Mouse (Mus musculus): Measurements from ENCODE around the gene Ptprm.

The Ptprm gene

GRCm38 (mm10) chr17:66720992-66721351 is 633.3 kb downstream of the Ptprm start:
- peak; percentile 44 for DNase-seq (ENCODE audit: low spot score)

DNA sequence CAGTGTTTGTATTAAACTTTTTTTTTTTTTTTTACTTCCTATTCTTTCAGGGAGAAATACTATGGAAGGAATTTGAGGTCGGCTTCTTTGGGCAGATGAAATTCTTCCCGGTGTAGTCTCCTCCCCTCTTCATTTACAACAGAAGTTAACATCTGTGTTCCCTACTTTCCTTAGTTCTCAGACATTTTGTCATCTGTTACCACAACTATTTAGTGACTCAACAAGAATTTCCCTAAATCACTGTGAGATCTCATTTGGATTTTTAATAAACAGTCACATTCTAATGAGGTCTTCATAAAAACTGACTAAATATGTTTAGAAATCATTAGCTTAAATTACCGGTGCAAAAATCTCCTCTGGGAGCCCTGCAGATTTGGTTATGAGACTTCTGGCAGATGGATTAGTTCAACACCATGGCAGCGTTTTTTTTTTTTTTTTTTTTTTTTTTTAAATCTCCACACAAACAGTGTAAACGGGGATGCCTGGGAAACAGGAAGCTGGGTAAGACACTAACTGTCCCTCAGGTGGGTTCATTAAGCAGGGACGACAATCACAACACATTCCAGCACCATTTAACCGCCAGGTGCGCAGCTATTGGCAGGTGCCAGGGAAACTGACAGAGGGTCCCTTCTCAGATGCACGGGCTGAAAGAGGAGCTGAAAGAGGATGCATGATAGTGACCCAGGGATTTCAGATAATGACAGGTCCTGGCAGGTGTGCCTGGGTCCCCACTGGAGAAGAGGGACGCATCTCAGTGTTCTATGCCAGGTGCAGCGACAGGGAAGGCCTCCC is 633.9 kb downstream of the Ptprm start:
- DNase-seq (ENCODE audit: low spot score), result no peak

- no peak for DNase-seq (ENCODE audit: low spot score)
These were observed 641.6 kb downstream of the Ptprm start for GRCm38 (mm10) chr17:66712456-66713205.

GRCm38 (mm10) chr17:66711221-66712016 is 642.8 kb downstream of the Ptprm start:
- no peak for DNase-seq (ENCODE audit: low spot score)

DNA sequence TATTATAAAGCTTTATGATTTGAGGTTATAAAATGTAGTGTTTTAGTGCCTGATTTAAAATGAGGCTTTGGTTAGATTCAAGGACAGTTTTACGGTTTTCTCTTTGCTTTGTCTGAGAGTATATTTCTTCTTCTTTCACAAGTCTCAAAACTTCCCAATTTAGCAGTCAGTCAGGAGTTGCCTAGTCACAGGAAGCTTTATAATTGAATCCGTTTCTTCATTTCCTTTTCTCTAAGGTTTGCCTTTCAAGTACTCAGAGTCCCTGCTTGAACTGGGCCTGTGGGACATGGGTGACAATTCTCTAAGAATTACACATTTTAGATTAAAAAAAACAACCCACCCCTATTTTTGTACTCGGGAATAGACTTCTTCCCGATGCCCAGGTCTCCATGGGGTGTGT is 643.7 kb downstream of the Ptprm start:
- DNase-seq (ENCODE audit: low spot score), result no peak

- no peak for DNase-seq (ENCODE audit: low spot score)
These were observed 645.5 kb downstream of the Ptprm start for GRCm38 (mm10) chr17:66708748-66709147.

DNA sequence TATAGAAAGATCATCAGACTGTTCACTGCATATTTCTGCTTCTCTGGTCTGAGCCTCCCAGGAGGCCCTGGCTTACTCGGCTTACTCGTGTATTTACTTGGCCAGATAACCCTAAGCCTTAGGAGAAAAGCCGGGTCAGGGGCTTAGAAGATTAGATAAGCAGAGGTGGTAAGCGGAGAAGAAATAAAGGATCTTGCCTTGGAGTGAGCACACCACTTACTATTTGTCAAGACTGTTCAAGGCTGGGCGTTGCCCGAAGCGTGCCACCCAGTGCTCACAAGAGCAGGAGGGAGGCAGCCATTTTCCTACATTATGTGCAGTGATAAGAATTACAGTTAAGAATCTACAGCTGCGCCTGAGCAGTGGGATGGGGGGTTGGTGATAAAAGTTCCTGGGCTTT is 646.6 kb downstream of the Ptprm start:
- DNase-seq (ENCODE audit: low spot score), result no peak

- no peak for DNase-seq (ENCODE audit: low spot score)
These were observed 652.7 kb downstream of the Ptprm start for GRCm38 (mm10) chr17:66701358-66702184.

DNA sequence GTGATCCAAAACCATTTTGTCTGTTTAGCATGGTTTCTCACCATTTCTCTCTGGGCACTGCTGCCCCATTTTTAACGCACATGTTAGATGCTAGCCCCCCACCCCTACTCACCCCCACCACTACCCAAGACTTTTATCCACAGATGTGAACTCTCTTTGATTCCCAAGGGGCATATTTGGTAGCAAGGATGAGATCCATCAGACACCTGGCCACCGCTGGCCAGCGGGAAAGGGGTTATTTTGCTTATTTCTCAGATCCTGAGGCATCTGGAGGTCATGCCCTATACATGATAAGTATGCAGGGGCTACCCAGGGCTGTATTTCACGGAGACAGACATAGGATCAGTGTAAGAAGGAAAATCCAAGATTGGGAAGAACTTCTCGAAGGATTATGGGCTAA is 654.4 kb downstream of the Ptprm start:
- no peak for DNase-seq (ENCODE audit: low spot score)

- DNase-seq (ENCODE audit: low spot score), result no peak
These were observed 656.6 kb downstream of the Ptprm start for GRCm38 (mm10) chr17:66697650-66698049.

GRCm38 (mm10) chr17:66696531-66697172 is 657.6 kb downstream of the Ptprm start:
- no peak for DNase-seq (ENCODE audit: low spot score)

- DNase-seq (ENCODE audit: low spot score), result no peak
These were observed 659.9 kb downstream of the Ptprm start for GRCm38 (mm10) chr17:66694326-66694725.

- DNase-seq (ENCODE audit: low spot score), result peak; percentile 45
These were observed 660.5 kb downstream of the Ptprm start for GRCm38 (mm10) chr17:66693676-66694304.

GRCm38 (mm10) chr17:66692941-66693675 is 661.1 kb downstream of the Ptprm start:
- no peak for DNase-seq (ENCODE audit: low spot score)

DNA sequence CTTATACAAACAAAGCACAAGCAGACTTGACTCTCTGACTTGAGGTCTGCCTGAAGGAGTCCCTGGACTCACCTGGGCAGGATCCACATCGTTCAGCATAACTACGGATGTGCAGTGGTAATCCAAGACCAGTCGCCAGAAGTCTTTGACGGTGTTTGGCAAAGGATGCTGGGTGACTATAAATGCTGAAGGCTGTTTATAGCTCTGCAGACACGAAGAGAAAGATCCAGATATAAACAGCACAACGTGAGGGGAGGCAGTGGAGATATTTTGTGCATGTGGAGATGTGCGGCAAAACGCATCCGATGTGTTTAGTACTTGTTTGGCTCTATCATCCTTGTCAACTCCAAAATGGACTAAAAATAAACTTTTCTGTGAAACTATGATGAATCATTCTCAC is 666.1 kb downstream of the Ptprm start:
- no peak for DNase-seq (ENCODE audit: low spot score)

GRCm38 (mm10) chr17:66687543-66687942 is 666.7 kb downstream of the Ptprm start:
- no peak for DNase-seq (ENCODE audit: low spot score)

DNA sequence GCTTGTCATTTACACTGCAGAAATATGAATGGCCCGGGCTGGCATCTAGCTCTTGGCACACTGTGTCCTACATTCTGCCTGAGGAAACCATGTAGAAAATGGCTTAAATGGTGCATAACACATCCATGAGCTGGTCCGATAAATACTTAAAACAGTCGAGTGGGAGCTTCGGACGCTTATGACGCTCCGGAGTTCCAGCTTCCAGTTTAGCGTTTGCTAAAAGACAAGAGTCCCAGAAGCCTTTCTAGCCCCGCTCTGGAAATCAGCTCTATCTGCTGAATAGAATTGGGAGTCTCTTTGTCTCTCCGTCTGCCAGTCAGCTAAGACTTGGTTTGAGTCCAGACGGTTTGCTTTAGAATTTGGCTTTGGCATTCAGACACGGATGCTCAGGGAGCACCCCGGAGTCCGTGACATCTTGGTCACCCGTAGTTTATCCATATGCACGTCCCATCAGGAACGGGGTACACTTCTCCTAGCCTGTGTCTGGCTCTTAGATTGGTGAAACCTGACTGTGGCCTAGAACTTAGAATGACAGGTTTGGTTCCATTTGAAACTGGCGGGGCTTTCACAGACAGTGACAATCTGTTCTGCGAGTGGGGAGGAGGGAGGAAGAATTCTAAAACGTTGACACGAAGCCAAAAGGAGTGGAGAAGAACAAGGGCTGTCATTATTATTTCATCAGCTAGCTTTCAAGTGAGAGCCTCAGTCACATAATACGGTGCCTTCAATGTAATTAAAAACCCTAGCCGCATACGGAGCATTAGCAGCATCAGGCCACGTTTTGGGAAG is 667.4 kb downstream of the Ptprm start:
- DNase-seq (ENCODE audit: low spot score), result peak; percentile 35

DNA sequence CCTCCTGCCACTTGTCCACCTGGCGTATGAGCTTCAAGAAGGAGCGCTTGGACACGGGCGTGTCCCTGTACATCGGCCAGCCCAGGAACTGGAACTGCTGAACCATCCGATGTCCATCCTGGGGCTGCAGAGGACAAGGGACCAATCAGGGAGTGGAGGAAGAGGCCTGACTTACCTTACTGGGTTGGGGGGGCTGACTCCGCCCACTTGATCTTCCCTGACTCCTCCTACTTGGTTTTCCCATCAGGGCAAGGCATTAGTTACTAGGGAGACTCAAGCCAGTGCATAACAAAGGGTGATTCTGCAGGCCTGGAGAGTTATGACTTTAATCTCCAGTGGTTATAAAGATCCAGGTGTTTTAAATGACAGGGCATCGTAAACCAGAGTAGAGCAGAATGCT is 670.8 kb downstream of the Ptprm start:
- DNase-seq (ENCODE audit: low spot score), result no peak

DNA sequence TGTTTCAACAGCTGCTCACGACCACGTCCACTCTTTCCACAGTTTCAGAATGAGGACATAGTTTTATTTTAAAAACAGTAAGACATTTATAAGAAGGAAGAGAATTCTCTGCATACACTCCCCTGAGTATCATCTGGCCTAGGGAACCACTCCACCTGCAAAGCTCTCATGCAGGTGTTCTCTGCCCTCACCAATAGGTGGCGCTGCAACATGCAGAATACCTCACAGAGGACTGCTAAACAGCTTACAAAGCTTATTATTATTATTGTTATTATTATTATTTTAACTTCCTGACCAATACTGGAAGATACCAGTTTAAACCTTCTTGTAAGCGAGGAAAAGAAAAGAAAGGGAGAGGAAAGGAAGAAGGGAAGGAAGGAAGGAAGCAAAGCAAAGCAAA is 673.6 kb downstream of the Ptprm start:
- DNase-seq (ENCODE audit: low spot score), result peak; percentile 78

Data from retina, embryonic 14.5 days (tissue).